Mouse (Mus musculus): ENCODE measurements around the gene 9230102O04Rik. TPM values are rescaled to one million over a fixed set of nuclear protein-coding genes. Genes with fewer than 3 reads are reported as not detected.

9230102O04Rik gene
- polyA plus RNA-seq, 1 experiment from 2014 or later: 18.7 TPM

GRCm38 (mm10) chr2:9875220-9875619 lies 14.1 kb downstream of the 9230102O04Rik start:
- Histone ChIP-seq H3K27me3 (ENCODE audit: insufficient read depth, low read length) (peaks cover 24% of the 10 kb centered on the region), H3K27ac (peak overlapping the region; percentile 57; the same call in 1 of the 2 replicates), H3K4me3 (replicated peaks; ENCODE audit: low read depth, low read length) (peak overlapping the region; percentile 57), H3K9me3 (replicated peaks; ENCODE audit: low read length) (no peaks in the 10 kb centered on the region), H3K9ac (ENCODE audit: low read depth, low read length) (peak overlapping the region; percentile 58), H3K4me2 (ENCODE audit: low read length) (peak overlapping the region; percentile 91), H3K4me1 (replicated peaks; ENCODE audit: insufficient read depth, low read length) (no peaks in the 10 kb centered on the region), H3K36me3 (ENCODE audit: insufficient read depth, low read length) (no peaks in the 10 kb centered on the region)
- no peak for DNase-seq (ENCODE audit: low spot score)
- 29% methylated on average over 4 of the region's 4 CpGs for WGBS
- no peak for TF ChIP-seq CTCF (IDR thresholded peaks at IDR 0.05; ENCODE audit: low read depth)
- ATAC-seq (replicated peaks; ENCODE audit: low FRiP score, low read depth): no peak

GRCm38 (mm10) chr2:9874467-9875219 lies 14.7 kb downstream of the 9230102O04Rik start:
- H3K4me2 ChIP-seq (ENCODE audit: low read length): peak overlapping the region; percentile 91
- no peak for ATAC-seq (replicated peaks; ENCODE audit: low FRiP score, low read depth)
- WGBS: 21% methylated on average over 38 of the region's 39 CpGs
- H3K9ac ChIP-seq (ENCODE audit: low read depth, low read length): peak overlapping the region; percentile 58
- no peak for TF ChIP-seq CTCF (IDR thresholded peaks at IDR 0.05; ENCODE audit: low read depth)
- H3K4me1 ChIP-seq (replicated peaks; ENCODE audit: insufficient read depth, low read length): no peaks in the 10 kb centered on the region
- H3K4me3 ChIP-seq (replicated peaks; ENCODE audit: low read depth, low read length): peak overlapping the region; percentile 57
- no peaks in the 10 kb centered on the region for H3K36me3 ChIP-seq (ENCODE audit: insufficient read depth, low read length)
- DNase-seq (ENCODE audit: low spot score): no peak
- peak overlapping the region; percentile 57; the same call in 1 of the 2 replicates for H3K27ac ChIP-seq
- H3K27me3 ChIP-seq (ENCODE audit: insufficient read depth, low read length): peaks cover 26% of the 10 kb centered on the region
- H3K9me3 ChIP-seq (replicated peaks; ENCODE audit: low read length): no peaks in the 10 kb centered on the region

DNA sequence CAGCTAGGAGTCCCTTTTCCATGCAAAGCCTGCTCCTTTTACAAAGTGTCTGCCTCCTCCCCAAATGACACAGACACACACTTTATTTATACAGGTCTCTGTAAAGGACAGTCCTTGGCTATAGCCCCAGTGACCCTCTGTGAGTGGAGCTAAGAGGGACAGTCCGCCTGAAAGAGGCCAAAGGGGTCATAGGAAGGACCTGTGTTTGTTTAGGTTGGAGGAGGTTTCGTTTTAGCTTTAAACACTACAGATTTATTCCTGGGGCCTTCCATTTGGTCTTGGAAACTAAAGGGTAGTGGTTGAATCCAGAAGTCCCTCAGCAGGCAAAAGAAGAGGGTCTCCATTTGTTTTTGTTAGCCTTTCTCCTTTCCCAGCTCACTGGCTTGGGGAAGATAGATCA lies 15.6 kb downstream of the 9230102O04Rik start:
- H3K36me3 ChIP-seq (ENCODE audit: insufficient read depth, low read length): no peaks in the 10 kb centered on the region
- H3K4me1 ChIP-seq (replicated peaks; ENCODE audit: insufficient read depth, low read length): no peaks in the 10 kb centered on the region
- H3K9me3 ChIP-seq (replicated peaks; ENCODE audit: low read length): no peaks in the 10 kb centered on the region
- peak overlapping the region; percentile 58 for H3K9ac ChIP-seq (ENCODE audit: low read depth, low read length)
- TF ChIP-seq CTCF (IDR thresholded peaks at IDR 0.05; ENCODE audit: low read depth): no peak
- no peak for ATAC-seq (replicated peaks; ENCODE audit: low FRiP score, low read depth)
- peaks cover 32% of the 10 kb centered on the region for H3K27me3 ChIP-seq (ENCODE audit: insufficient read depth, low read length)
- H3K4me3 ChIP-seq (replicated peaks; ENCODE audit: low read depth, low read length): peak overlapping the region; percentile 57
- peak overlapping the region; percentile 57; the same call in 1 of the 2 replicates for H3K27ac ChIP-seq
- WGBS: 23% methylated on average over 2 of the region's 2 CpGs
- no peak for DNase-seq (ENCODE audit: low spot score)
- H3K4me2 ChIP-seq (ENCODE audit: low read length): peak overlapping the region; percentile 91

DNA sequence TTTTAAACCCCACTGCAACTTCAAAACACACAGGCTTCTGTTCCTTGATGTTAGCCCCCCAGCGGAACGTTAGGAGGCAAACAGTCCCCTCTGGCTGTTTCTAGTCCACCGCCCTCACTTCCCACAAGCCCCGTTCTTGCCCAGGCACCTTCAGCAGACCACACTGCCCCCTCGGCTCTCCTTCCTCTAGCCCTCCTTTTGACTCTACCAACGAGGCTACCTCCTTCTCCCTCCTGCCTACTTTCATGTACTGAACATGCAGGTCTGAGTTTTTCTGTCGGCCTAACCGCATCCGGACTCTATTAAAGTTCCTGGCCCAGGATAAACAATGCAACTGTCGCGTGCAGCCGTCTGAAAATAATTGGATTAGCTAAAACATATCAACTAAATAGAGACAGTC lies 16.7 kb downstream of the 9230102O04Rik start:
- ATAC-seq (replicated peaks; ENCODE audit: low FRiP score, low read depth): no peak
- no peaks in the 10 kb centered on the region for H3K9me3 ChIP-seq (replicated peaks; ENCODE audit: low read length)
- H3K4me1 ChIP-seq (replicated peaks; ENCODE audit: insufficient read depth, low read length): no peaks in the 10 kb centered on the region
- DNase-seq (ENCODE audit: low spot score): no peak
- H3K27me3 ChIP-seq (ENCODE audit: insufficient read depth, low read length): peaks cover 32% of the 10 kb centered on the region
- peak overlapping the region; percentile 57 for H3K4me3 ChIP-seq (replicated peaks; ENCODE audit: low read depth, low read length)
- no peaks in the 10 kb centered on the region for H3K36me3 ChIP-seq (ENCODE audit: insufficient read depth, low read length)
- H3K9ac ChIP-seq (ENCODE audit: low read depth, low read length): peak overlapping the region; percentile 58; the same call in 1 of the 2 replicates
- peak overlapping the region; percentile 58 for H3K27ac ChIP-seq
- peak overlapping the region; percentile 91 for H3K4me2 ChIP-seq (ENCODE audit: low read length)
- no peak for TF ChIP-seq CTCF (IDR thresholded peaks at IDR 0.05; ENCODE audit: low read depth)
- WGBS: 16% methylated on average over 12 of the region's 12 CpGs

GRCm38 (mm10) chr2:9871798-9872197 lies 17.5 kb downstream of the 9230102O04Rik start:
- Histone ChIP-seq H3K4me3 (replicated peaks; ENCODE audit: low read depth, low read length) (peak overlapping the region; percentile 57), H3K9me3 (replicated peaks; ENCODE audit: low read length) (no peaks in the 10 kb centered on the region), H3K27ac (no peak overlapping the region), H3K4me2 (ENCODE audit: low read length) (peak overlapping the region; percentile 91; the same call in 1 of the 2 replicates), H3K36me3 (ENCODE audit: insufficient read depth, low read length) (no peaks in the 10 kb centered on the region), H3K9ac (ENCODE audit: low read depth, low read length) (peak overlapping the region; percentile 58; the same call in 1 of the 2 replicates), H3K4me1 (replicated peaks; ENCODE audit: insufficient read depth, low read length) (no peaks in the 10 kb centered on the region), H3K27me3 (ENCODE audit: insufficient read depth, low read length) (peaks cover 28% of the 10 kb centered on the region)
- 49% methylated on average over 6 of the region's 6 CpGs for WGBS
- TF ChIP-seq CTCF (IDR thresholded peaks at IDR 0.05; ENCODE audit: low read depth): no peak
- ATAC-seq (replicated peaks; ENCODE audit: low FRiP score, low read depth) (no peak), DNase-seq (ENCODE audit: low spot score) (no peak)

GRCm38 (mm10) chr2:9871141-9871716 lies 18.1 kb downstream of the 9230102O04Rik start:
- peak overlapping the region; percentile 58; the same call in 1 of the 2 replicates for H3K9ac ChIP-seq (ENCODE audit: low read depth, low read length)
- WGBS: 27% methylated on average over 4 of the region's 4 CpGs
- ATAC-seq (replicated peaks; ENCODE audit: low FRiP score, low read depth): no peak
- H3K27me3 ChIP-seq (ENCODE audit: insufficient read depth, low read length): peaks cover 28% of the 10 kb centered on the region
- H3K4me3 ChIP-seq (replicated peaks; ENCODE audit: low read depth, low read length): peak overlapping the region; percentile 57
- H3K36me3 ChIP-seq (ENCODE audit: insufficient read depth, low read length): no peaks in the 10 kb centered on the region
- no peak for DNase-seq (ENCODE audit: low spot score)
- H3K9me3 ChIP-seq (replicated peaks; ENCODE audit: low read length): no peaks in the 10 kb centered on the region
- no peaks in the 10 kb centered on the region for H3K4me1 ChIP-seq (replicated peaks; ENCODE audit: insufficient read depth, low read length)
- H3K4me2 ChIP-seq (ENCODE audit: low read length): peak overlapping the region; percentile 91
- no peak for TF ChIP-seq CTCF (IDR thresholded peaks at IDR 0.05; ENCODE audit: low read depth)
- H3K27ac ChIP-seq: no peak overlapping the region

Measured in kidney, postnatal 0 days (tissue).